Mouse (Mus musculus): ENCODE results near the gene Ctcf. TPM values are rescaled to one million over a fixed set of nuclear protein-coding genes. Genes with fewer than 3 reads are reported as not detected.

The Ctcf gene
- 42.2 and 44.7 TPM in 2 replicates for polyA plus RNA-seq (2015; fragmentation: Nextera tagmentation; extraction: Ambion mirVana)

- ATAC-seq: peak; percentile 93
- WGBS: under 1% methylated on average over 81 of the region's 126 CpGs
- Histone ChIP-seq H3K9ac (ENCODE audit: low read depth, low read length) (peak within 1 kb of the TSS; percentile 96), H3K4me1 (replicated peaks; ENCODE audit: control insufficient read depth, insufficient read depth, low read length) (no peaks in the 10 kb centered on the region), H3K4me2 (replicated peaks; ENCODE audit: low read depth) (peak within 1 kb of the TSS; percentile 95), H3K27ac (ENCODE audit: low read depth, low read length) (peak within 1 kb of the TSS; percentile 100), H3K9me3 (ENCODE audit: control insufficient read depth) (no peaks in the 10 kb centered on the region), H3K27me3 (replicated peaks; ENCODE audit: control insufficient read depth, insufficient read depth, low read length) (no peaks in the 10 kb centered on the region), H3K36me3 (ENCODE audit: control insufficient read depth, insufficient read depth) (no peaks in the 10 kb centered on the region), H3K4me3 (ENCODE audit: low read depth, low read length) (peak within 1 kb of the TSS; percentile 91)
- peak; percentile 67 for TF ChIP-seq CTCF (IDR thresholded peaks at IDR 0.05; ENCODE audit: low read depth)
Measured at GRCm38 (mm10) chr8:105636018-105636962, at the start of gene Ctcf. TSS of gene Ctcf (plus strand) at chr8:105636568.

GRCm38 (mm10) chr8:105592431-105592830 lies 43.9 kb upstream of the Ctcf start:
- Histone ChIP-seq H3K27me3 (replicated peaks; ENCODE audit: control insufficient read depth, insufficient read depth, low read length) (no peaks in the 10 kb centered on the region), H3K27ac (ENCODE audit: low read depth, low read length) (no peak overlapping the region)
- 81% methylated on average over 2 of the region's 2 CpGs for WGBS

GRCm38 (mm10) chr8:105593859-105594258 lies 42.5 kb upstream of the Ctcf start:
- Histone ChIP-seq H3K4me1 (replicated peaks; ENCODE audit: control insufficient read depth, insufficient read depth, low read length) (0 out of 2 replicates have a peak, but pooled peaks cover 3% of the 10 kb centered on the region), H3K4me3 (ENCODE audit: low read depth, low read length) (0 out of 2 replicates have a peak overlapping the region, but pooled peaks have one; percentile 1), H3K27me3 (replicated peaks; ENCODE audit: control insufficient read depth, insufficient read depth, low read length) (no peaks in the 10 kb centered on the region), H3K36me3 (ENCODE audit: control insufficient read depth, insufficient read depth) (no peaks in the 10 kb centered on the region), H3K9ac (ENCODE audit: low read depth, low read length) (no peak overlapping the region), H3K4me2 (replicated peaks; ENCODE audit: low read depth) (peak overlapping the region; percentile 49), H3K27ac (ENCODE audit: low read depth, low read length) (peak overlapping the region; percentile 50; the same call in 1 of the 2 replicates), H3K9me3 (ENCODE audit: control insufficient read depth) (no peaks in the 10 kb centered on the region)
- WGBS: 15% methylated on average over 15 of the region's 15 CpGs
- no peak for TF ChIP-seq CTCF (IDR thresholded peaks at IDR 0.05; ENCODE audit: low read depth)
- ATAC-seq: peak; percentile 37; the same call in 1 of the 2 replicates

More at GRCm38 (mm10) chr8:105592431-105592830, 43.9 kb upstream of the Ctcf start:
- ATAC-seq: no peak
- Histone ChIP-seq H3K36me3 (ENCODE audit: control insufficient read depth, insufficient read depth) (no peaks in the 10 kb centered on the region), H3K4me2 (replicated peaks; ENCODE audit: low read depth) (no peak overlapping the region), H3K4me3 (ENCODE audit: low read depth, low read length) (no peak overlapping the region), H3K9ac (ENCODE audit: low read depth, low read length) (no peak overlapping the region), H3K9me3 (ENCODE audit: control insufficient read depth) (no peaks in the 10 kb centered on the region), H3K4me1 (replicated peaks; ENCODE audit: control insufficient read depth, insufficient read depth, low read length) (0 out of 2 replicates have a peak, but pooled peaks cover 3% of the 10 kb centered on the region)
- TF ChIP-seq CTCF (IDR thresholded peaks at IDR 0.05; ENCODE audit: low read depth): no peak

DNA sequence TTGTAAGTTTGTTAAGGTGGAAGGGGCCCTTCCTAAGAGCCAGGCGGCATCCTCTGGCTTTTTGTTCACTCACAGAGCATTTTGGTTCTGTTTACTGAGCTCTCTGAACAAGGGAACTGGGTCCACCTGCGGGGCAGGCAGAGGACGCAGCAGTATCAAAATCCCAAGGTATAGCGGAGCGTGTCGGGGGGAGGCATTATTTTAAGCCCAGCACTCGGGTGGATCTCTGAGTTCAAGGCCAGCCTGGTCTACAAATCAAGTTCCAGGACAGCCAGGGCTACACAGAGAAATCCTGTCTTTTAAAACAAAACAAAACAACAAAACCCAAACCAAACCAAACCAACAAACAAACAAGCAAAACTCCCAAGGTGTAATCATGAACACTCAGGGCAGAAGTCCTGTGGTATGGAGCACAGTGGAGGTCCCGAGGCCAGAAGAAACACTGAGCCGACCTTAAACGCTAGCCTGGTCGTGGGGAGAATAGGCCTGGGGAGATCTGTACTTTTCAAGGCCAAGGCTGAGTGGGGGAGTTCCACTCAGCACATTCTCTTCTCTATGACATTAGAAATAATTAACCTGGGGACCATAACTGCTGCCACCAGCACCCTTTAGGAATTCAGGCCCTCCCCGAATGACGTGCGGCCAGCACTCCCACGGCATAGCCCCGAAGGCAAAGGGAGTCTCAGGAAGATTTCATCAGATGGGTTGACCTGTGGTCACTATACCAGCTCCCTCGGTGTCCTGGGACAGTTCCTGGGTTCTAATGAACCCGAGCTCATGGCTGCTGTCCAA lies 41.7 kb upstream of the Ctcf start:
- H3K27ac ChIP-seq (ENCODE audit: low read depth, low read length): no peak overlapping the region
- no peaks in the 10 kb centered on the region for H3K27me3 ChIP-seq (replicated peaks; ENCODE audit: control insufficient read depth, insufficient read depth, low read length)
- 0 out of 2 replicates have a peak, but pooled peaks cover 3% of the 10 kb centered on the region for H3K4me1 ChIP-seq (replicated peaks; ENCODE audit: control insufficient read depth, insufficient read depth, low read length)
- no peak overlapping the region for H3K4me3 ChIP-seq (ENCODE audit: low read depth, low read length)
- peak overlapping the region; percentile 49 for H3K4me2 ChIP-seq (replicated peaks; ENCODE audit: low read depth)
- WGBS: 50% methylated on average over 18 of the region's 18 CpGs
- H3K9ac ChIP-seq (ENCODE audit: low read depth, low read length): no peak overlapping the region
- ATAC-seq: no peak
- TF ChIP-seq CTCF (IDR thresholded peaks at IDR 0.05; ENCODE audit: low read depth): no peak
- H3K36me3 ChIP-seq (ENCODE audit: control insufficient read depth, insufficient read depth): no peaks in the 10 kb centered on the region
- H3K9me3 ChIP-seq (ENCODE audit: control insufficient read depth): no peaks in the 10 kb centered on the region

DNA sequence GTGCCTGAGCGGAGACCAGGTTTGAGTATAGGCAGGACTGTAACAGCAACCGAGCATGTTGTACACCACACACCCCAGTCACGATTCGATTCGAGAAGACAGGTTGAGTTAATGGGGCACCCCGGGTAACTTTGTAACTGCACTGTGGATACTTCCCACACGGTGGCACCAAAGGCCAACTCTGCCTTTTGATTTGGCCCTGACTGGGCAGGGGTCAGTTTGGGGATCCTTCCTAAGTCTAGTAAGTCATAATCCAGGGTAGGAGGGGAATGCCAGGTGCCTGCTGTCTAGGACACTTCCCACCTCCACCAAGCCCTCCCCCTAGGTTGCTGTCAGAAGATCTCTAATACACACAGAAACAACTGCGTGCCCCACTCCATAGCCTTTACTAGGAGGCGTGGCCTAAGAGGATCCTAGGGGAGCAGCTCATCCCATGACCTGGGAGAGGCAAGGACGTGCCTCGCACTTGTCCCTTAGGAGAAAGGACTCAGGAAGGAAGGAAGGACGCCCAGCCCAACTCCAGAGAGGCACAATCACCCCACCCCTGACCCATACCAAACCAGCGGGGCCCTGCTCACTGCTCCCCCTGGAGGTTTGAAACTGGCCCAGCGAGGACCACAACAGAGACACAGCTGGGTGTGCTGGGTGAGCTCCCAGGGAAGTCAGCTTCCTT lies 39.9 kb upstream of the Ctcf start:
- Histone ChIP-seq H3K27me3 (replicated peaks; ENCODE audit: control insufficient read depth, insufficient read depth, low read length) (no peaks in the 10 kb centered on the region), H3K4me1 (replicated peaks; ENCODE audit: control insufficient read depth, insufficient read depth, low read length) (0 out of 2 replicates have a peak, but pooled peaks cover 3% of the 10 kb centered on the region), H3K36me3 (ENCODE audit: control insufficient read depth, insufficient read depth) (no peaks in the 10 kb centered on the region), H3K9me3 (ENCODE audit: control insufficient read depth) (no peaks in the 10 kb centered on the region), H3K9ac (ENCODE audit: low read depth, low read length) (no peak overlapping the region), H3K4me3 (ENCODE audit: low read depth, low read length) (peak overlapping the region; percentile 28), H3K4me2 (replicated peaks; ENCODE audit: low read depth) (peak overlapping the region; percentile 72), H3K27ac (ENCODE audit: low read depth, low read length) (no peak overlapping the region)
- ATAC-seq: peak; percentile 72
- WGBS: 8% methylated on average over 14 of the region's 14 CpGs
- peak; percentile 82 for TF ChIP-seq CTCF (IDR thresholded peaks at IDR 0.05; ENCODE audit: low read depth)
